8 mouse cellular contexts compared by ENCODE assay signal in the genomic region with DNA sequence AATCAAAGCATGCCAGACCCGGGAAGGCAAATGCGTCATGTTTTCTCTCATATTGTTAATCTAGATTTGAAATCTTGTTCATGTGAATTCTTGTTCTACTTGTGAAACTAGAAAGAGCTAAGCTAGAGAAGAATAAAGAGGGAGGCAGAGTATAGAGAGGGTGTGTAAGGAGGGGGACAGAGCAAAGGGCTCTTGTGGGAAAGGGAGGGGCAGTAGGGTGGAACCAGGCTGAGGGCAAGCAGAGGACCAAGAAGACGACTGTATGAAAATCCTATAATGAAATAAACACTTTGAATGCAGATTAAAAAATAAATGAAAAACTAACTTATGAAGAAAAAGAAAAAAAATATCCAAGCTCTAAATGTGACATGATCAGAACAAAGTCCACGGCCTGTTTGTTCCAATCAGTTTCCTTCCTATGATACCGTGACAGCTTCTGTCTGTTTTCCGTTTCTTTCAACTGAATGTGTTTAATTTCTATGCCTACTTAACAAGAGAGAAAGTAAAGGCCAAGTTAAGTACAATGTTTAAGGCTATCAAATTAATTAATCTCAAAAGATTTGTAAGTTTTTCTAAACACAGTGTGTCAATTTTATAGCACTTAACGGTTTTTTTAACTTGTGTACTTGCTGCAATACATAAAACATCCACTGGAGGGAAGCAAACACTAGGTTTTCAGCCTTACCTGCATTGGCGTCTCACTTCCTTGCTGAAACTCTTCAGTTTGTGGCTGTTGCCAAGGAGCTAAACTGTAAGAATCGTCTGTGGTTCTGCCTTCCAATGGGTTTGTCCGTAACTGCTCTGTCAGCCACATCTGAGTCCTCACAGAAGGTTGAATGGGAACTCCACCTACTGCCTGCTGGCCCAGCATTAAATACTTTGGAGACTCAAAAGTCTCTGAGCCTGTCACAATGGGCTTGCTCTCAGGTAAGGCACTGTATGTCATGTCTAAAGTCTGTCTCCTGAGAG. TPM values are rescaled to one million over a fixed set of nuclear protein-coding genes. Genes with fewer than 3 reads are reported as not detected.
DNase-seq lines count a peak whose midpoint lies in the region; ATAC-seq lines count a peak whose summit lies in the region.

No protein-coding gene starts in this region.

- H3K9me3 ChIP-seq in forebrain, embryonic 10.5 days = no peaks in the 10 kb centered on the region
- H3K9me3 ChIP-seq in midbrain, embryonic 14.5 days (ENCODE audit: control insufficient read depth, low read length) = no peaks in the 10 kb centered on the region
- no peaks in the 10 kb centered on the region for H3K9me3 ChIP-seq in stomach, embryonic 14.5 days (ENCODE audit: control insufficient read depth, low read depth, low read length)

- peak; percentile 88 for ATAC-seq in inflammation-experienced regulatory T-cells, adult 6 months
- ATAC-seq in midbrain, embryonic 14.5 days (ENCODE audit: low FRiP score, low TSS enrichment) = peak; percentile 64
- ATAC-seq in stomach, embryonic 14.5 days (ENCODE audit: insufficient number of reproducible peaks, insufficient read depth, low FRiP score, low read depth) = peak; percentile 53; the same call in 1 of the 2 replicates

- H3K4me2 ChIP-seq in midbrain, embryonic 14.5 days (ENCODE audit: low read length) = no peak overlapping the region
- H3K4me2 ChIP-seq in stomach, embryonic 14.5 days (replicated peaks; ENCODE audit: low read depth, low read length) = no peak overlapping the region

- no peak overlapping the region for H3K9ac ChIP-seq in midbrain, embryonic 14.5 days (replicated peaks; ENCODE audit: low read length)
- H3K9ac ChIP-seq in stomach, embryonic 14.5 days (replicated peaks; ENCODE audit: low read depth, low read length) = no peak overlapping the region

- H3K36me3 ChIP-seq in forebrain, embryonic 10.5 days (replicated peaks) = peaks cover 7% of the 10 kb centered on the region; the same call in 1 of the 2 replicates
- peaks cover 6% of the 10 kb centered on the region for H3K36me3 ChIP-seq in midbrain, embryonic 14.5 days (ENCODE audit: control insufficient read depth, insufficient read depth, low read length)
- no peaks in the 10 kb centered on the region for H3K36me3 ChIP-seq in stomach, embryonic 14.5 days (ENCODE audit: control insufficient read depth, insufficient read depth, low read length)

- peak; percentile 56 for DNase-seq in left cerebral cortex, adult 11 months (ENCODE audit: low spot score)
- no peak for DNase-seq in left cerebral cortex, postnatal 4 days
- DNase-seq in brain, embryonic 18.5 days (ENCODE audit: low read depth, low spot score) = peak; percentile 52
- peak; percentile 37 for DNase-seq in forebrain, embryonic 10.5 days (ENCODE audit: extremely low spot score, low spot score)
- peak; percentile 40 to 44 for DNase-seq in left cerebral cortex, adult 8-10 months (ENCODE audit: low spot score in 2 of 2)
- DNase-seq in midbrain, embryonic 14.5 days = peak; percentile 91

- H3K4me1 ChIP-seq in forebrain, embryonic 10.5 days = no peaks in the 10 kb centered on the region
- no peaks in the 10 kb centered on the region for H3K4me1 ChIP-seq in midbrain, embryonic 14.5 days (ENCODE audit: control insufficient read depth, insufficient read depth, low read length)
- peaks cover 4% of the 10 kb centered on the region; the same call in 1 of the 2 replicates for H3K4me1 ChIP-seq in stomach, embryonic 14.5 days (ENCODE audit: control insufficient read depth, insufficient read depth, low read length)

- 63% methylated on average over 10 of the region's 10 CpGs for WGBS in forebrain, embryonic 10.5 days
- 58% methylated on average over 10 of the region's 10 CpGs for whole genome bisulfite sequencing in midbrain, embryonic 14.5 days
- 56% methylated on average over 10 of the region's 10 CpGs for WGBS in stomach, embryonic 14.5 days

- intact Hi-C loops in left cerebral cortex, postnatal 4 days (cut with DNase I) = loop anchor here (5.0 kb wide), 2 partner anchors 159 to 179 kb away; no protein-coding TSS in a partner anchor

- no peaks in the 10 kb centered on the region for H3K27me3 ChIP-seq in forebrain, embryonic 10.5 days (ENCODE audit: poor library complexity, severe bottlenecking)
- no peaks in the 10 kb centered on the region for H3K27me3 ChIP-seq in midbrain, embryonic 14.5 days (ENCODE audit: control insufficient read depth, insufficient read depth, low read length)
- H3K27me3 ChIP-seq in stomach, embryonic 14.5 days (ENCODE audit: control insufficient read depth, insufficient read depth, low read length) = no peaks in the 10 kb centered on the region

- no peak overlapping the region for H3K4me3 ChIP-seq in forebrain, embryonic 10.5 days
- H3K4me3 ChIP-seq in midbrain, embryonic 14.5 days (replicated peaks; ENCODE audit: low read depth, low read length) = no peak overlapping the region
- no peak overlapping the region for H3K4me3 ChIP-seq in stomach, embryonic 14.5 days (ENCODE audit: low read depth, low read length)

- H3K27ac ChIP-seq in forebrain, embryonic 10.5 days = no peak overlapping the region
- H3K27ac ChIP-seq in midbrain, embryonic 14.5 days (replicated peaks; ENCODE audit: low read depth, low read length) = no peak overlapping the region
- H3K27ac ChIP-seq in stomach, embryonic 14.5 days (ENCODE audit: low read length) = no peak overlapping the region

RNA-seq across cellular contexts. Expression of a gene that starts 10.6 kb away (rescaled TPM):
- 1 to 10 TPM; 1.3 to 2.2 TPM for total RNA-seq in left cerebral cortex, postnatal 4 days (2021)
- 0.86 and 1.4 TPM in 2 replicates for polyA plus RNA-seq in forebrain, embryonic 10.5 days (2016; fragmentation: Nextera tagmentation; extraction: Ambion mirVana)
- 1 to 10 TPM; 1.9 to 3.4 (median 2.8) TPM for polyA plus RNA-seq in inflammation-experienced regulatory T-cells, adult 6 months (2017; shearing (Covaris generic))
- 1 to 10 TPM; 1.4 to 7.0 (median 3.6) TPM for total RNA-seq in left cerebral cortex, adult 8-10 months (2022)
- 1.1 and 1.2 TPM in 2 replicates for polyA plus RNA-seq in midbrain, embryonic 14.5 days (2014; fragmentation: Nextera tagmentation; extraction: Ambion mirVana)
- polyA plus RNA-seq in stomach, embryonic 14.5 days (2014; fragmentation: Nextera tagmentation; extraction: Ambion mirVana) = 7.1 and 7.5 TPM in 2 replicates

RNA-seq across cellular contexts. Expression of a gene that starts 31.7 kb away (rescaled TPM):
- total RNA-seq in left cerebral cortex, postnatal 4 days (2021) = 10 to 100 TPM; 20.4 to 20.7 TPM
- polyA plus RNA-seq in forebrain, embryonic 10.5 days (2016; fragmentation: Nextera tagmentation; extraction: Ambion mirVana) = 3.0 and 3.7 TPM in 2 replicates
- 1 to 10 TPM; 1.6 to 3.4 (median 2.6) TPM for polyA plus RNA-seq in inflammation-experienced regulatory T-cells, adult 6 months (2017; shearing (Covaris generic))
- total RNA-seq in left cerebral cortex, adult 8-10 months (2022) = 10 to 100 TPM; 18.3 to 23.7 (median 20.7) TPM
- 8.0 and 8.3 TPM in 2 replicates for polyA plus RNA-seq in midbrain, embryonic 14.5 days (2014; fragmentation: Nextera tagmentation; extraction: Ambion mirVana)
- polyA plus RNA-seq in stomach, embryonic 14.5 days (2014; fragmentation: Nextera tagmentation; extraction: Ambion mirVana) = 13.7 and 14.1 TPM in 2 replicates
